Mouse (Mus musculus) frontal cortex, postnatal 25 days (tissue): ENCODE results near the gene Adamts20.

Source experiments
- DNase-seq, 2 experiments: peaks; one replicate each; pipeline ENCODE4 v3.0.0; 2022; ENCODE audit warnings: low spot score in 2 of 2

Adamts20 gene

GRCm38 (mm10) chr15:94344317-94344716 lies 120.9 kb downstream of the Adamts20 start:
- no peak for DNase-seq

GRCm38 (mm10) chr15:94342365-94342764 lies 122.9 kb downstream of the Adamts20 start:
- peak; percentile 75 to 83 for DNase-seq

- DNase-seq = no peak
Observed at GRCm38 (mm10) chr15:94339011-94339410, 126.2 kb downstream of the Adamts20 start.

GRCm38 (mm10) chr15:94334586-94334985 lies 130.6 kb downstream of the Adamts20 start:
- no peak for DNase-seq

- no peak for DNase-seq
Observed at GRCm38 (mm10) chr15:94326626-94327025, 138.6 kb downstream of the Adamts20 start.

- no peak for DNase-seq
Observed at GRCm38 (mm10) chr15:94325509-94326181, 139.6 kb downstream of the Adamts20 start.

GRCm38 (mm10) chr15:94316171-94316570 lies 149.0 kb downstream of the Adamts20 start:
- DNase-seq = no peak

GRCm38 (mm10) chr15:94309689-94310088 lies 155.5 kb downstream of the Adamts20 start:
- no peak for DNase-seq

GRCm38 (mm10) chr15:94307888-94308287 lies 157.3 kb downstream of the Adamts20 start:
- DNase-seq = no peak

- no peak for DNase-seq
Observed at GRCm38 (mm10) chr15:94303151-94303550, 162.1 kb downstream of the Adamts20 start.

- no peak for DNase-seq
Observed at GRCm38 (mm10) chr15:94294084-94294483, 171.1 kb downstream of the Adamts20 start.

- DNase-seq = no peak
Observed at GRCm38 (mm10) chr15:94288015-94288414, 177.2 kb downstream of the Adamts20 start.

GRCm38 (mm10) chr15:94287495-94287894 lies 177.7 kb downstream of the Adamts20 start:
- DNase-seq = no peak

- no peak for DNase-seq
Observed at GRCm38 (mm10) chr15:94276418-94276817, 188.8 kb downstream of the Adamts20 start.

- peak; percentile 82 to 92 for DNase-seq
Observed at GRCm38 (mm10) chr15:94265630-94266029, 199.6 kb downstream of the Adamts20 start.

- no peak for DNase-seq
Observed at GRCm38 (mm10) chr15:94264497-94264879, 200.7 kb downstream of the Adamts20 start.

GRCm38 (mm10) chr15:94263866-94264496 lies 201.2 kb downstream of the Adamts20 start:
- no peak for DNase-seq

GRCm38 (mm10) chr15:94263241-94263640 lies 202.0 kb downstream of the Adamts20 start:
- DNase-seq = no peak

GRCm38 (mm10) chr15:94259497-94259896 lies 205.7 kb downstream of the Adamts20 start:
- DNase-seq = no peak

GRCm38 (mm10) chr15:94255538-94255937 lies 209.7 kb downstream of the Adamts20 start:
- DNase-seq = no peak

- peak; percentile 33 to 37 for DNase-seq
Observed at GRCm38 (mm10) chr15:94254861-94255516, 210.2 kb downstream of the Adamts20 start.

GRCm38 (mm10) chr15:94254091-94254860 lies 210.9 kb downstream of the Adamts20 start:
- DNase-seq = peak in 1 of 2 experiments; percentile 24
